Mouse (Mus musculus): Measurements from ENCODE around the gene Prkn. TPM values are rescaled to one million over a fixed set of nuclear protein-coding genes. Genes with fewer than 3 reads are reported as not detected.
A peak's percentile ranks its signal among the peaks of the same experiment; 100 is the strongest.

Gene Prkn
- polyA plus RNA-seq (2015; fragmentation: Nextera tagmentation; extraction: Ambion mirVana), result 1.4 and 2.1 TPM in 2 replicates

GRCm38 (mm10) chr17:10840148-10840707, at the start of gene Prkn, which contains the start of gene Pacrg:
Prkn (plus strand) TSS chr17:10840384.
Pacrg (minus strand) TSS chr17:10840311.
- Histone ChIP-seq H3K4me2 (replicated peaks) (peak within 1 kb of the TSS; percentile 80), H3K9ac (peak within 1 kb of the TSS; percentile 78), H3K9me3 (no peaks in the 10 kb centered on the region), H3K27me3 (no peaks in the 10 kb centered on the region), H3K4me1 (peaks cover 12% of the 10 kb centered on the region; the same call in 1 of the 2 replicates), H3K27ac (peak within 1 kb of the TSS; percentile 63), H3K4me3 (peak within 1 kb of the TSS; percentile 64), H3K36me3 (no peaks in the 10 kb centered on the region)
- WGBS, result under 1% methylated on average over 45 of the region's 58 CpGs
- peak; percentile 97 for ATAC-seq (ENCODE audit: low FRiP score, low read depth)

- H3K4me1 ChIP-seq, result peaks cover 9% of the 10 kb centered on the region; the same call in 1 of the 2 replicates
- no peaks in the 10 kb centered on the region for H3K9me3 ChIP-seq
- no peaks in the 10 kb centered on the region for H3K27me3 ChIP-seq
- ATAC-seq (ENCODE audit: low FRiP score, low read depth), result no peak
- no peak overlapping the region for H3K4me3 ChIP-seq
- no peak overlapping the region for H3K27ac ChIP-seq
- no peaks in the 10 kb centered on the region for H3K36me3 ChIP-seq
- H3K9ac ChIP-seq, result no peak overlapping the region
- WGBS, result 18% methylated on average over 3 of the region's 3 CpGs
- no peak overlapping the region for H3K4me2 ChIP-seq (replicated peaks)
Observed at GRCm38 (mm10) chr17:10791661-10792060, 48.5 kb upstream of the Prkn start.

- Histone ChIP-seq H3K27ac (no peak overlapping the region), H3K9ac (no peak overlapping the region), H3K4me2 (replicated peaks) (no peak overlapping the region), H3K9me3 (no peaks in the 10 kb centered on the region), H3K36me3 (no peaks in the 10 kb centered on the region), H3K4me1 (no peaks in the 10 kb centered on the region), H3K4me3 (no peak overlapping the region), H3K27me3 (no peaks in the 10 kb centered on the region)
- WGBS, result 72% methylated on average over 4 of the region's 4 CpGs
- no peak for ATAC-seq (ENCODE audit: low FRiP score, low read depth)
Observed at GRCm38 (mm10) chr17:10806692-10807091, 33.5 kb upstream of the Prkn start.

- Histone ChIP-seq H3K4me1 (no peaks in the 10 kb centered on the region), H3K9ac (no peak overlapping the region), H3K27me3 (no peaks in the 10 kb centered on the region), H3K9me3 (no peaks in the 10 kb centered on the region), H3K4me3 (no peak overlapping the region), H3K36me3 (no peaks in the 10 kb centered on the region), H3K4me2 (replicated peaks) (no peak overlapping the region), H3K27ac (no peak overlapping the region)
- 82% methylated on average over 13 of the region's 13 CpGs for WGBS
- no peak for ATAC-seq (ENCODE audit: low FRiP score, low read depth)
Observed at GRCm38 (mm10) chr17:10807261-10807998, 32.8 kb upstream of the Prkn start.

- no peaks in the 10 kb centered on the region for H3K9me3 ChIP-seq
- H3K4me3 ChIP-seq, result no peak overlapping the region
- WGBS, result 71% methylated on average over 2 of the region's 2 CpGs
- H3K9ac ChIP-seq, result no peak overlapping the region
- no peak overlapping the region for H3K27ac ChIP-seq
- no peak overlapping the region for H3K4me2 ChIP-seq (replicated peaks)
- H3K36me3 ChIP-seq, result no peaks in the 10 kb centered on the region
- H3K27me3 ChIP-seq, result no peaks in the 10 kb centered on the region
- no peak for ATAC-seq (ENCODE audit: low FRiP score, low read depth)
- no peaks in the 10 kb centered on the region for H3K4me1 ChIP-seq
Observed at GRCm38 (mm10) chr17:10808571-10808970, 31.6 kb upstream of the Prkn start.

- Histone ChIP-seq H3K4me1 (no peaks in the 10 kb centered on the region), H3K27ac (no peak overlapping the region), H3K9me3 (no peaks in the 10 kb centered on the region), H3K9ac (no peak overlapping the region), H3K36me3 (no peaks in the 10 kb centered on the region), H3K4me2 (replicated peaks) (no peak overlapping the region), H3K4me3 (no peak overlapping the region), H3K27me3 (no peaks in the 10 kb centered on the region)
- WGBS, result 82% methylated on average over 4 of the region's 4 CpGs
- ATAC-seq (ENCODE audit: low FRiP score, low read depth), result no peak
Observed at GRCm38 (mm10) chr17:10818971-10819370, 21.2 kb upstream of the Prkn start.

GRCm38 (mm10) chr17:10840731-10841201, 582 bp downstream of the Prkn start:
- no peaks in the 10 kb centered on the region for H3K36me3 ChIP-seq
- peak; percentile 25; the same call in 1 of the 2 replicates for ATAC-seq (ENCODE audit: low FRiP score, low read depth)
- peak overlapping the region; percentile 64 for H3K4me3 ChIP-seq
- H3K9ac ChIP-seq, result peak overlapping the region; percentile 78
- H3K9me3 ChIP-seq, result no peaks in the 10 kb centered on the region
- 3% methylated on average over 20 of the region's 20 CpGs for WGBS
- peak overlapping the region; percentile 80 for H3K4me2 ChIP-seq (replicated peaks)
- no peak overlapping the region for H3K27ac ChIP-seq
- H3K27me3 ChIP-seq, result no peaks in the 10 kb centered on the region
- peaks cover 6% of the 10 kb centered on the region; the same call in 1 of the 2 replicates for H3K4me1 ChIP-seq

- H3K27ac ChIP-seq, result no peak overlapping the region
- no peak overlapping the region for H3K9ac ChIP-seq
- no peaks in the 10 kb centered on the region for H3K9me3 ChIP-seq
- no peak overlapping the region for H3K4me2 ChIP-seq (replicated peaks)
- no peaks in the 10 kb centered on the region for H3K36me3 ChIP-seq
- no peaks in the 10 kb centered on the region for H3K27me3 ChIP-seq
- H3K4me3 ChIP-seq, result no peak overlapping the region
- no peak for ATAC-seq (ENCODE audit: low FRiP score, low read depth)
- no peaks in the 10 kb centered on the region for H3K4me1 ChIP-seq
- WGBS, result 88% methylated on average over 3 of the region's 3 CpGs
Observed at GRCm38 (mm10) chr17:10854207-10854606, 14.0 kb downstream of the Prkn start.

- no peak for ATAC-seq (ENCODE audit: low FRiP score, low read depth)
- Histone ChIP-seq H3K4me2 (replicated peaks) (no peak overlapping the region), H3K36me3 (no peaks in the 10 kb centered on the region), H3K4me3 (no peak overlapping the region), H3K9me3 (no peaks in the 10 kb centered on the region), H3K9ac (no peak overlapping the region), H3K27me3 (no peaks in the 10 kb centered on the region), H3K4me1 (no peaks in the 10 kb centered on the region), H3K27ac (no peak overlapping the region)
- WGBS, result 88% methylated on average over 7 of the region's 7 CpGs
Observed at GRCm38 (mm10) chr17:10874208-10875187, 34.3 kb downstream of the Prkn start.

GRCm38 (mm10) chr17:10878986-10879385, 38.8 kb downstream of the Prkn start:
- no peak overlapping the region for H3K9ac ChIP-seq
- H3K4me3 ChIP-seq, result no peak overlapping the region
- no peaks in the 10 kb centered on the region for H3K9me3 ChIP-seq
- H3K4me1 ChIP-seq, result no peaks in the 10 kb centered on the region
- H3K4me2 ChIP-seq (replicated peaks), result no peak overlapping the region
- no peak for ATAC-seq (ENCODE audit: low FRiP score, low read depth)
- H3K27ac ChIP-seq, result no peak overlapping the region
- WGBS, result 85% methylated on average over 5 of the region's 5 CpGs
- H3K36me3 ChIP-seq, result no peaks in the 10 kb centered on the region
- H3K27me3 ChIP-seq, result no peaks in the 10 kb centered on the region

- H3K27me3 ChIP-seq, result no peaks in the 10 kb centered on the region
- H3K9ac ChIP-seq, result no peak overlapping the region
- no peak overlapping the region for H3K27ac ChIP-seq
- no peak overlapping the region for H3K4me3 ChIP-seq
- H3K9me3 ChIP-seq, result no peaks in the 10 kb centered on the region
- no peaks in the 10 kb centered on the region for H3K36me3 ChIP-seq
- no peak for ATAC-seq (ENCODE audit: low FRiP score, low read depth)
- no peaks in the 10 kb centered on the region for H3K4me1 ChIP-seq
- H3K4me2 ChIP-seq (replicated peaks), result no peak overlapping the region
- WGBS, result 88% methylated on average over 1 of the region's 1 CpGs
Observed at GRCm38 (mm10) chr17:10882260-10882659, 42.1 kb downstream of the Prkn start.

- no peak for ATAC-seq (ENCODE audit: low FRiP score, low read depth)
- Histone ChIP-seq H3K36me3 (no peaks in the 10 kb centered on the region), H3K27me3 (no peaks in the 10 kb centered on the region), H3K4me3 (no peak overlapping the region), H3K4me1 (peaks cover 4% of the 10 kb centered on the region; the same call in 1 of the 2 replicates), H3K9ac (no peak overlapping the region), H3K27ac (no peak overlapping the region), H3K4me2 (replicated peaks) (no peak overlapping the region), H3K9me3 (no peaks in the 10 kb centered on the region)
- WGBS, result 46% methylated on average over 4 of the region's 4 CpGs
Observed at GRCm38 (mm10) chr17:10887924-10888323, 47.7 kb downstream of the Prkn start.
